Mouse (Mus musculus) midbrain, embryonic 16.5 days (tissue): ENCODE measurements around the gene Ubald1. TPM values are rescaled to one million over a fixed set of nuclear protein-coding genes. Genes with fewer than 3 reads are reported as not detected.
A peak's percentile ranks its signal among the peaks of the same experiment; 100 is the strongest.

Source experiments
- ATAC-seq: fragments of 200-750 bp; cut with Nextera tagmentation; 2 replicates; pipeline ENCODE4 v1.8.0; 2017; ENCODE audit warnings: moderate TSS enrichment
- H3K27ac ChIP-seq: fragments of 300-500 bp; sonication (generic); 2 replicates; pipeline ENCODE4 v1.5.1; 2014; ENCODE audit warnings: mild to moderate bottlenecking, low read length, mixed read lengths
- H3K27me3 ChIP-seq: fragments of 300-500 bp; sonication (generic); 2 replicates; pipeline ENCODE4 v1.6.1; 2014; ENCODE audit warnings: low read depth, low read length, mixed read lengths; ENCODE audit not compliant: control insufficient read depth, insufficient read depth
- H3K36me3 ChIP-seq: fragments of 300-500 bp; sonication (generic); 2 replicates; pipeline ENCODE4 v1.6.1; 2014; ENCODE audit warnings: mild to moderate bottlenecking, low read length, moderate library complexity, mixed read lengths; ENCODE audit not compliant: control insufficient read depth, insufficient read depth
- H3K4me1 ChIP-seq: fragments of 300-500 bp; sonication (generic); 2 replicates; pipeline ENCODE4 v1.6.1; 2014; ENCODE audit warnings: mild to moderate bottlenecking, low read length, mixed read lengths; ENCODE audit not compliant: control insufficient read depth, insufficient read depth
- H3K4me2 ChIP-seq: fragments of 300-500 bp; sonication (generic); 2 replicates; pipeline ENCODE4 v1.6.1; 2014; ENCODE audit warnings: mild to moderate bottlenecking, low read length, mixed read lengths
- H3K4me3 ChIP-seq: fragments of 300-500 bp; sonication (generic); 2 replicates; pipeline ENCODE4 v1.5.1; 2014; ENCODE audit warnings: low read depth, mild to moderate bottlenecking, low read length, moderate library complexity, mixed read lengths
- H3K9ac ChIP-seq: fragments of 300-500 bp; sonication (generic); 2 replicates; pipeline ENCODE4 v1.6.1; 2014; ENCODE audit warnings: low read depth, low read length, mixed read lengths
- H3K9me3 ChIP-seq: fragments of 300-500 bp; sonication (generic); replicated peaks from 2 replicates; pipeline ENCODE4 v1.6.1; 2014; ENCODE audit warnings: mild to moderate bottlenecking, low read length, mixed read lengths; ENCODE audit not compliant: control insufficient read depth, poor library complexity, severe bottlenecking
- WGBS: fragments of 180-500 bp; shearing (Covaris S2); extraction: QIAGEN DNeasy Blood & Tissue Kit; methylation state at CpG from one replicate; pipeline ENCODE4 v1.1.7; 2014; 5-methylcytosine and 5-hydroxymethylcytosine counted together
- polyA plus RNA-seq: library from polyadenylated mRNA; unstranded; fragments of >200 nt; fragmentation: Nextera tagmentation; extraction: Ambion mirVana; gene quantifications from 2 replicates; pipeline ENCODE4 v1.2.1, GENCODE M21; 2015

The Ubald1 gene
- 54.9 and 63.3 TPM in 2 replicates for polyA plus RNA-seq

DNA sequence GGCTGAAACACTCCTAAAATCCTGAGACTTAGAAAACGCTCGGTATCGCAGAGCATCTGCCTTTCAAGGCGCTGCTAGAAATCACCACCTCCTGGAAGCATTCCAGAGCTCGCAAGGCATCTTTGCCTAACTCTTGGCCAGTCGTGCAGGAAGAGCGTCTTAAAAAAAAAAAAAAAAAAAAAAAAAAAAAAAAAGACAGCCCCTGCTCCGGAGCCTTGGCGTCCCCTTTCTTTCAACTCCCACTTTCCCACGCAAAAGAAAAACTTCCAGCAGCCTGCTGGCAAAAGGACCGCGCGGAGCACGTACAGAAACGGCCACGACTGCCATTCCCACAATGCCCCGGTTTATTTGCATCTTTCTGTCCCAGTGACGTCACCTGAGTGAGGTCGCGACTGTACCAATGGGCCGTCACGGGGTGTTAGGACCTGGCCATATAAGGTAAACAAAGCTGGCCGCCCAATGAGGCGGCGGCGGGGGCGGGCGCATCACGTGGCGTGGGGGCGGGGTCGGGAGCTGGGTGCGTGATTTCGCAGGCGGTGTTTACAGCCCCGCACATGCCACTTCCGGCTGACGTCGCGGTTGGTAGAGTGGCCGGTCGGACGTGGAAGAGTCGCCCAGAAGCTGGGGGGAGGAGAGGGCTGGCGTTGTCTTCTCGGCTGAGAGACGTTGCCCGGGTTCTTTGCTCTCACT lies at the start of gene Ubald1:
TSS of gene Ubald1 (minus strand) at position 180 of the 690 bp plus-strand sequence.
- H3K9me3 ChIP-seq, result no peaks in the 10 kb centered on the region
- ATAC-seq, result peak; percentile 88

GRCm38 (mm10) chr16:4928474-4928873 lies 48.4 kb upstream of the Ubald1 start:
- Histone ChIP-seq H3K27ac (no peak overlapping the region), H3K9ac (no peak overlapping the region), H3K4me2 (no peak overlapping the region), H3K4me3 (no peak overlapping the region), H3K36me3 (peaks cover 60% of the 10 kb centered on the region), H3K4me1 (no peaks in the 10 kb centered on the region), H3K27me3 (no peaks in the 10 kb centered on the region), H3K9me3 (no peaks in the 10 kb centered on the region)
- 92% methylated on average over 2 of the region's 2 CpGs for WGBS
- no peak for ATAC-seq

More for the DNA sequence above, at the start of gene Ubald1:
- no peaks in the 10 kb centered on the region for H3K27me3 ChIP-seq
- H3K27ac ChIP-seq, result peak within 1 kb of the TSS; percentile 98
- H3K4me3 ChIP-seq, result peak within 1 kb of the TSS; percentile 83
- H3K4me1 ChIP-seq, result peaks cover 27% of the 10 kb centered on the region
- H3K4me2 ChIP-seq, result peak within 1 kb of the TSS; percentile 92
- no peaks in the 10 kb centered on the region; the same call in 1 of the 2 replicates for H3K36me3 ChIP-seq
- H3K9ac ChIP-seq, result peak within 1 kb of the TSS; percentile 85
- WGBS, result under 1% methylated on average over 48 of the region's 48 CpGs

- Histone ChIP-seq H3K27me3 (no peaks in the 10 kb centered on the region), H3K4me3 (no peak overlapping the region), H3K4me1 (no peaks in the 10 kb centered on the region), H3K27ac (no peak overlapping the region), H3K9me3 (no peaks in the 10 kb centered on the region), H3K36me3 (peaks cover 62% of the 10 kb centered on the region), H3K9ac (no peak overlapping the region), H3K4me2 (no peak overlapping the region)
- no peak for ATAC-seq
- 97% methylated on average over 7 of the region's 7 CpGs for WGBS
Observed at GRCm38 (mm10) chr16:4927967-4928366, 47.9 kb upstream of the Ubald1 start.

DNA sequence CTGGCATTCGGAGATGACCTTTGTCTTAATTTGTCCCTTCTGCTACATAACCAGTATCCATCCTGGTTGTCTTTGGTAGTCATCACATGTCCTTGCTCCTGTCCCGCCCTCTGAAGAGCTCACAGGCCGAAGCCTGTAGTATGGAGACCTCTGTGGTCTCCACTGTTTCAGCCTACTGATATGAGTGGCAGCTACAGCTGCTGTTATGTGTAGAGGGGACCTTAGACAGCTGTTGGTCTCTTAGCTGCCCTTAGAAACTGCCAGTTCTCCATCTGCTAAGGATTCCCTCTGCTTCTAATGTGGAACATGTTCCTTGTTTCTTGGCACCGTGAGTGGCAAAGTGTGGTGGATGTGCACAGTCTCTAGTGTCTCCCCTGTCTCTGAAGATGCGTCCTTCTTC lies 43.9 kb upstream of the Ubald1 start:
- H3K4me1 ChIP-seq, result no peaks in the 10 kb centered on the region
- peaks cover 46% of the 10 kb centered on the region for H3K36me3 ChIP-seq
- no peak overlapping the region for H3K27ac ChIP-seq
- no peaks in the 10 kb centered on the region for H3K9me3 ChIP-seq
- no peak overlapping the region for H3K9ac ChIP-seq
- H3K27me3 ChIP-seq, result no peaks in the 10 kb centered on the region
- ATAC-seq, result no peak
- H3K4me3 ChIP-seq, result no peak overlapping the region
- H3K4me2 ChIP-seq, result no peak overlapping the region
- WGBS, result 95% methylated on average over 5 of the region's 5 CpGs

DNA sequence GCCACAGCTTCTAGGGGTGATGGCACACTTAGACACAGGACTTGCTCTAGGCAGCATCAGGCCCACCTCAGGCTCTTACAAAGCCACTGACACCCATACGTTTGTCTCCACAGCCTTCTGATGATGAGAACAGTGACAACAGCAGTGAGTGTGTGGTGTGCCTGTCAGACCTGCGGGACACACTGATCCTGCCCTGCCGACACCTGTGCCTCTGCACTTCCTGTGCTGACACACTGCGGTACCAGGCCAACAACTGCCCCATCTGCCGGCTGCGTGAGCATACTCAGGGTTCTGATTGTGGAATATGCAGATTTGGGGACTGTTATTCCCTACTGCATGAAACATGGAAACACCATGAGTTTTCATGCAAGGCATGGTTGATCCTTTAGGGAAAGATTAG lies 42.4 kb upstream of the Ubald1 start:
- Histone ChIP-seq H3K27me3 (no peaks in the 10 kb centered on the region), H3K4me2 (no peak overlapping the region), H3K4me1 (no peaks in the 10 kb centered on the region), H3K9me3 (no peaks in the 10 kb centered on the region), H3K36me3 (peaks cover 36% of the 10 kb centered on the region), H3K27ac (no peak overlapping the region), H3K4me3 (no peak overlapping the region), H3K9ac (no peak overlapping the region)
- no peak for ATAC-seq
- WGBS, result 93% methylated on average over 6 of the region's 6 CpGs

DNA sequence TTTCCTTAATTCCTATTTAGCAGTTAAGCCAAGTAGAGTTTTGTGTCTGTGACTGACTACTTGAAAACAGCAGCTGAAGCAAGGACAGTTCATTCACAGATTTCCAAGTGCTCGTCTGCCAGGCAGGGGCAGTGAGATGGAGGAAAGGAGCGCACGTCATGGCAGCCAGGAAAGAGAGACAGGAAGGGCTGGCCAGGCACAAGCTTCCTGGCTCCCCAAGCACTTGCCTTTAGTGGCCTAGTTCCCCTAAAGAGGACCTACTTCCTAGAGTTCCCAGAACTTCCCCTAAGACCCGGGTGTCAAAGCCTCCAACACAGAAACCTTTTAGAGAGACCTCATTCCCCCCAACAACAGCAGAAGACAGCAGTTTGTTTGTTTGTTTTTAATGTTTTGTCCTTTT lies 40.4 kb upstream of the Ubald1 start:
- no peak for ATAC-seq
- H3K27me3 ChIP-seq, result no peaks in the 10 kb centered on the region
- H3K4me2 ChIP-seq, result no peak overlapping the region
- H3K9ac ChIP-seq, result no peak overlapping the region
- WGBS, result 90% methylated on average over 4 of the region's 4 CpGs
- no peak overlapping the region for H3K27ac ChIP-seq
- no peaks in the 10 kb centered on the region for H3K4me1 ChIP-seq
- no peak overlapping the region for H3K4me3 ChIP-seq
- peaks cover 35% of the 10 kb centered on the region for H3K36me3 ChIP-seq
- no peaks in the 10 kb centered on the region for H3K9me3 ChIP-seq

DNA sequence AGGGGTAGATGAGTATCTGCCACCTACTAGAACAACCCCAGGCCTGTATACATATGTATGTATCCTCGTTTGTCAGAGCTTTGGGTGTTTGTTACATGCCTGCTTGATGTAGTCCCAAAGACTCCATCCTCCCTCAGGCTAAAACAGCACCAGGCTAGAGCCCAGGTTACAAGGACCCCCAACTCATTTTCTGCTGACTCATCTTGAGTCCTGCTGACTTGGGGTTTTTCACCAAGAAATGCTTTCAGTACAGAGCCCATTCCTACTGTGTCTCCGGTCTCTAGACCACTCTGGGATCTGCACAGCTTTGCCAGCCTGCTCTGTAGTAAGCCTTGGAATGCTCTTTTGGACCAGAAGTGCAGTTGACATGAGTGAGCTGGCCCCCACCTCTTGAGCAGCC lies 36.5 kb upstream of the Ubald1 start:
- peaks cover 25% of the 10 kb centered on the region for H3K36me3 ChIP-seq
- H3K27ac ChIP-seq, result no peak overlapping the region
- 87% methylated on average over 2 of the region's 2 CpGs for WGBS

GRCm38 (mm10) chr16:4915931-4916330 lies 35.8 kb upstream of the Ubald1 start:
- peaks cover 31% of the 10 kb centered on the region for H3K36me3 ChIP-seq
- WGBS, result 89% methylated on average over 3 of the region's 3 CpGs
- no peaks in the 10 kb centered on the region for H3K9me3 ChIP-seq
- no peak for ATAC-seq
- no peaks in the 10 kb centered on the region for H3K4me1 ChIP-seq
- H3K4me3 ChIP-seq, result no peak overlapping the region
- no peak overlapping the region for H3K9ac ChIP-seq
- no peaks in the 10 kb centered on the region for H3K27me3 ChIP-seq
- no peak overlapping the region for H3K4me2 ChIP-seq
- H3K27ac ChIP-seq, result no peak overlapping the region

More for the DNA sequence above, 36.5 kb upstream of the Ubald1 start:
- Histone ChIP-seq H3K9ac (no peak overlapping the region), H3K4me2 (no peak overlapping the region), H3K4me1 (no peaks in the 10 kb centered on the region), H3K27me3 (no peaks in the 10 kb centered on the region), H3K9me3 (no peaks in the 10 kb centered on the region), H3K4me3 (no peak overlapping the region)
- ATAC-seq, result no peak

GRCm38 (mm10) chr16:4913783-4914735 lies 33.9 kb upstream of the Ubald1 start:
- 33% methylated on average over 12 of the region's 12 CpGs for WGBS
- ATAC-seq, result peak; percentile 55; the same call in 1 of the 2 replicates
- no peaks in the 10 kb centered on the region for H3K27me3 ChIP-seq
- no peak overlapping the region for H3K4me3 ChIP-seq
- no peak overlapping the region for H3K9ac ChIP-seq
- H3K4me2 ChIP-seq, result no peak overlapping the region
- H3K27ac ChIP-seq, result no peak overlapping the region; the same call in 1 of the 2 replicates
- peaks cover 42% of the 10 kb centered on the region for H3K36me3 ChIP-seq
- no peaks in the 10 kb centered on the region for H3K4me1 ChIP-seq
- no peaks in the 10 kb centered on the region for H3K9me3 ChIP-seq
